Mouse (Mus musculus) 3T3-L1 (cell line): Measurements from ENCODE around the gene Itga5.

Experiments
- DNase-seq: peaks from one replicate; pipeline ENCODE4 v3.0.0-alpha.2; 2015; ENCODE audit warnings: low read depth, low spot score

Itga5 gene

GRCm38 (mm10) chr15:103340786-103341185 is 25.8 kb downstream of the Itga5 start:
- DNase-seq: no peak

GRCm38 (mm10) chr15:103339961-103340337 is 26.6 kb downstream of the Itga5 start, which contains the start of gene Zfp385a:
Gene Zfp385a, minus strand, starts transcription at chr15:103340093.
- no peak for DNase-seq

GRCm38 (mm10) chr15:103339166-103339960 is 27.2 kb downstream of the Itga5 start:
- no peak for DNase-seq

- no peak for DNase-seq
These were observed 27.8 kb downstream of the Itga5 start for GRCm38 (mm10) chr15:103338829-103339165.

- no peak for DNase-seq
These were observed 29.4 kb downstream of the Itga5 start for GRCm38 (mm10) chr15:103336996-103337667.

GRCm38 (mm10) chr15:103335488-103336235 is 30.9 kb downstream of the Itga5 start:
- DNase-seq: no peak

GRCm38 (mm10) chr15:103335040-103335439 is 31.5 kb downstream of the Itga5 start:
- DNase-seq: no peak

GRCm38 (mm10) chr15:103334194-103334593 is 32.4 kb downstream of the Itga5 start:
- no peak for DNase-seq

GRCm38 (mm10) chr15:103333738-103334137 is 32.8 kb downstream of the Itga5 start:
- DNase-seq: no peak

- DNase-seq: no peak
These were observed 33.4 kb downstream of the Itga5 start for GRCm38 (mm10) chr15:103333081-103333615.

GRCm38 (mm10) chr15:103323455-103324247 is 42.9 kb downstream of the Itga5 start:
- DNase-seq: peak; percentile 92

- DNase-seq: no peak
These were observed 43.5 kb downstream of the Itga5 start for GRCm38 (mm10) chr15:103323070-103323454.

- no peak for DNase-seq
These were observed 44.2 kb downstream of the Itga5 start for GRCm38 (mm10) chr15:103322396-103322795.

GRCm38 (mm10) chr15:103321076-103321475 is 45.5 kb downstream of the Itga5 start:
- peak; percentile 76 for DNase-seq

- DNase-seq: peak; percentile 56
These were observed 48.3 kb downstream of the Itga5 start for GRCm38 (mm10) chr15:103318201-103318816.

- no peak for DNase-seq
These were observed 48.8 kb downstream of the Itga5 start for GRCm38 (mm10) chr15:103317731-103318130.

GRCm38 (mm10) chr15:103317120-103317519 is 49.4 kb downstream of the Itga5 start:
- no peak for DNase-seq

GRCm38 (mm10) chr15:103315979-103316776 is 50.4 kb downstream of the Itga5 start:
- DNase-seq: no peak

- no peak for DNase-seq
These were observed 51.5 kb downstream of the Itga5 start for GRCm38 (mm10) chr15:103315011-103315502.

- DNase-seq: no peak
These were observed 52.4 kb downstream of the Itga5 start for GRCm38 (mm10) chr15:103314181-103314580.
